Mouse (Mus musculus): ENCODE measurements around the gene Olfr239.
"Not testable (repeated sequence)": the region's sequence is repeated elsewhere in the genome, so short reads cannot be mapped to it uniquely, and the experiment has no call there.

The Olfr239 gene

DNA sequence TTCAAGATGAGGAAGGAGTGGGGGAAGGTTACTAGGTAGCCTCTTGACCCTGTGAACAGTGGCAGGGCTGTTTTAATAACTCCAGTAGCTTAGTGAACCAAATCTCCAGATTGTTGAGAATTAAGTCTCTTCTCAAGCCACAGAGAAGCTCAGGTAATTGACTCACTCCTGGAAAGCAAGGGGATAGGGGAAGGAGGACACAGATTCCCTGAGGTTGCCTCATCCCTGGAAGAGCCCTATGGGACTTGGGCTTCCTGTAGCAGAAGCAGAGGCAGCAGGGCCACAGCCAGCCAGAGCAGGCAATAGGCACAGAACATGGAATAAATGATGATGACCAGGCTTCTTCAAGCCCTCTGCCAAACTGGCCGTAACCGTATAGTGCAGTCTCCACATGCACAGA lies at the start of gene Olfr239:
Gene Olfr239 (plus strand): TSS at position 301 of the 400 bp plus-strand sequence.
- in situ Hi-C loops (cut with MboI, MseI) = not testable (repeated sequence)

DNA sequence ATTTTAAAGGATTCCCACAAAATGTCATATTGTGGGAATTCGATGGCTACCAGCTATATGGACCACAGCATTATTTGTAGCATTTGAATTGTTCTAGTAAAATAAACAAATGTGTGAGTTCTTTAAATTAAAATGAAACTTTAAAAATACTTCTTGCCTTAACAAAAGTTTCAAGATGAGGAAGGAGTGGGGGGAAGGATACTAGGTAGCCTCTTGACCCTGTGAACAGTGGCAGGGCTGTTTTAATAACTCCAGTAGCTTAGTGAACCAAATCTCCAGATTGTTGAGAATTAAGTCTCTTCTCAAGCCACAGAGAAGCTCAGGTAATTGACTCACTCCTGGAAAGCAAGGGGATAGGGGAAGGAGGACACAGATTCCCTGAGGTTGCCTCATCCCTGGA lies 23.0 kb upstream of the Olfr239 start, which contains the start of gene Olfr55:
Gene Olfr55 (plus strand): TSS at position 301 of the 400 bp plus-strand sequence.
- in situ Hi-C loops (cut with MboI, MseI) = not testable (repeated sequence)

DNA sequence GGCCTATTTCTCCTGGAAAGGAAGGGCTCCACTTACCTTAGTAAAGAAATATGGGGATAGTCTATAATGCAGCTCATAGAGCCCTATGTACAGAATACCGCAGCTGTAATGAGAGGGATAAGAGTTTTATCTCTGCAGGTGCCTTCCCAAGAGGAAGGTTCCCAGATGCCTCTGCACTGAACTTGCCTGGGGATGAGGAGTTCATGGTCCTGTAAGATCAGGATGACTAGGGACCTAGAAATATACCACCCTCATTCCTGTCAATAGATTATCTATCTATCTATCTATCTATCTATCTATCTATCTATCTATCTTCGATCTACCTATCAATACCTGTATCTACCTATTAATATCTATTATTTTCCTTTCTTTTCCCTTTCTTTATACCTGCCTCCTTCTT lies 30.5 kb downstream of the Olfr239 start, which contains the start of gene Olfr1564:
Gene Olfr1564 (minus strand): TSS at position 101 of the 400 bp plus-strand sequence.
- in situ Hi-C loops (cut with MboI, MseI) = no loop called here

DNA sequence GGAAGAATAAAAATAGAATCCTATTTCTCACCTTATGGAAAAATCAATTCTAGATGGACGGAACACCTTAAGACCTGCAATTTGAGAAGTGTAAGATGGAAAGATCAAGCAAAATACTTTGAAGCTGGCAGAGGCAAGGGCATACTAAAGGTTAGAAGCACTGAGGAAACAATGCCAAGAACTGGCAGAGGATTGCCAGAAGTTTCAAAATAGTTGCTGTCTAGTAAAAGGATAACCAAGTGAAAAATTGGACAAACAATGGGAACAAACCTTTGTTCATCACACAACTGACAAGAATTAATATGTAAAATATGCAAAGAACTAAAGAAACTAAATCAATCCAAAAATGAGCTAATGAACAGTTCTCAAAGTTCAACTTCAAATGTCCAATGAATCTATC lies 45.5 kb downstream of the Olfr239 start:
- in situ Hi-C loops (cut with MboI, MseI) = not testable (repeated sequence)
